ENCODE assay signal across 27 mouse cellular contexts in genomic region chr1:66922929-66923444, GRCm38 (mm10). TPM values are rescaled to one million over a fixed set of nuclear protein-coding genes. Genes with fewer than 3 reads are reported as not detected.
DNase-seq lines count a peak whose midpoint lies in the region; ATAC-seq and TF ChIP-seq lines count a peak whose summit lies in the region.
"Had no signal": no experiment of that assay in that cellular context is flagged by ENCODE, and none has a peak within 500 bp of the region (broad histone marks: within the 10 kb centered on the region; RNA-seq: fewer than 3 reads in every experiment).

No protein-coding gene starts in this region.

- H3K4me2 ChIP-seq in stomach, embryonic 15.5 days = no peak overlapping the region
- H3K4me2 ChIP-seq in stomach, postnatal 0 days (replicated peaks; ENCODE audit: low read depth) = no peak overlapping the region
- H3K4me2 ChIP-seq: forebrain, embryonic 13.5 days; heart, embryonic 12.5 days; heart, embryonic 15.5 days; hindbrain, embryonic 14.5 days had no signal

- no peak overlapping the region for H3K9ac ChIP-seq in stomach, embryonic 15.5 days
- H3K9ac ChIP-seq in stomach, postnatal 0 days (ENCODE audit: low read length) = no peak overlapping the region
- H3K9ac ChIP-seq: forebrain, embryonic 13.5 days; heart, embryonic 12.5 days; heart, embryonic 15.5 days; hindbrain, embryonic 14.5 days had no signal

- WGBS in stomach, embryonic 15.5 days = 55% methylated on average over 4 of the region's 4 CpGs
- 53% methylated on average over 4 of the region's 4 CpGs for WGBS in stomach, postnatal 0 days

- no peak overlapping the region for H3K4me3 ChIP-seq in gastrocnemius, adult 2 months
- no peak overlapping the region for H3K4me3 ChIP-seq in stomach, embryonic 15.5 days (replicated peaks)
- no peak overlapping the region for H3K4me3 ChIP-seq in stomach, postnatal 0 days (ENCODE audit: low read depth, low read length)
- H3K4me3 ChIP-seq: forebrain, embryonic 10.5 days; forebrain, embryonic 13.5 days; heart, embryonic 12.5 days; heart, embryonic 15.5 days; hindbrain, embryonic 10.5 days had no signal

- no peaks in the 10 kb centered on the region for H3K27me3 ChIP-seq in stomach, embryonic 15.5 days (replicated peaks)
- no peaks in the 10 kb centered on the region for H3K27me3 ChIP-seq in stomach, postnatal 0 days (ENCODE audit: control insufficient read depth, insufficient read depth, low read length)
- H3K27me3 ChIP-seq: CH12.LX; forebrain, embryonic 13.5 days; heart, embryonic 12.5 days; heart, embryonic 15.5 days had no signal

- TF ChIP-seq EP300 in stomach, postnatal 0 days (optimal IDR thresholded peaks at IDR 0.05) = no peak

- no peak for TF ChIP-seq CTCF in gastrocnemius, adult 2 months (IDR thresholded peaks at IDR 0.05)
- no peak for TF ChIP-seq CTCF in stomach, postnatal 0 days (IDR thresholded peaks at IDR 0.05; ENCODE audit: low read depth)

- H3K27ac ChIP-seq in gastrocnemius, adult 2 months = peak overlapping the region; percentile 81
- no peak overlapping the region for H3K27ac ChIP-seq in stomach, embryonic 15.5 days
- H3K27ac ChIP-seq in stomach, postnatal 0 days (replicated peaks) = no peak overlapping the region
- H3K27ac ChIP-seq: forebrain, embryonic 10.5 days; forebrain, embryonic 13.5 days; heart, embryonic 15.5 days; hindbrain, embryonic 10.5 days; hindbrain, embryonic 14.5 days; hindbrain, postnatal 0 days had no signal

- no peak for DNase-seq in gastrocnemius, adult 2 months
- DNase-seq in gastrocnemius, postnatal 10 days = no peak
- no peak for DNase-seq in stomach, postnatal 0 days (ENCODE audit: low spot score)
- peak; percentile 82 for DNase-seq in skeletal muscle tissue, adult 2 months (ENCODE audit: low read depth, low spot score)
- no peak for DNase-seq in lung, postnatal 25 days (ENCODE audit: low spot score)
- DNase-seq in kidney, adult 9 months = no peak
- DNase-seq: adrenal gland, postnatal 25 days; B cell, adult 2 months; cerebellum, adult 18-20 months; cerebellum, adult 9-10 months; cerebellum, postnatal 14 days; gastrocnemius, postnatal 25 days; heart, adult 18-20 months; heart, postnatal 10 days; heart, postnatal 36 days had no signal

- intact Hi-C loops in gastrocnemius, adult 2 months (cut with DNase I) = no loop called here

- ATAC-seq in stomach, embryonic 15.5 days (ENCODE audit: insufficient read depth, low FRiP score, low read depth) = 0 out of 2 replicates have a peak, but pooled peaks have one; percentile 39
- no peak for ATAC-seq in stomach, postnatal 0 days (ENCODE audit: low FRiP score, low TSS enrichment)
- ATAC-seq: forebrain, embryonic 13.5 days; forebrain, embryonic 16.5 days; hindbrain, postnatal 0 days; Patski had no signal

- no peaks in the 10 kb centered on the region for H3K9me3 ChIP-seq in stomach, embryonic 15.5 days
- no peaks in the 10 kb centered on the region for H3K9me3 ChIP-seq in stomach, postnatal 0 days (ENCODE audit: control insufficient read depth, low read length)
- H3K9me3 ChIP-seq: forebrain, embryonic 10.5 days; forebrain, embryonic 13.5 days; G1E; heart, embryonic 12.5 days; heart, embryonic 15.5 days; hindbrain, embryonic 10.5 days had no signal

- no peaks in the 10 kb centered on the region for H3K36me3 ChIP-seq in stomach, embryonic 15.5 days
- no peaks in the 10 kb centered on the region for H3K36me3 ChIP-seq in stomach, postnatal 0 days (ENCODE audit: control insufficient read depth, insufficient read depth, low read length)
- H3K36me3 ChIP-seq: forebrain, embryonic 10.5 days; G1E; heart, embryonic 12.5 days; heart, embryonic 15.5 days; hindbrain, embryonic 10.5 days had no signal

- no peaks in the 10 kb centered on the region for H3K4me1 ChIP-seq in stomach, embryonic 15.5 days
- H3K4me1 ChIP-seq in stomach, postnatal 0 days (replicated peaks; ENCODE audit: control insufficient read depth, insufficient read depth) = no peaks in the 10 kb centered on the region
- H3K4me1 ChIP-seq: forebrain, embryonic 10.5 days; forebrain, embryonic 13.5 days; heart, embryonic 12.5 days; heart, embryonic 15.5 days; hindbrain, embryonic 10.5 days had no signal

RNA-seq across cellular contexts. Expression of gene Myl1, which starts 22.2 kb away (rescaled TPM):
- total RNA-seq in gastrocnemius, adult 2 months (2021) = over 10,000 TPM; 14,696 to 24,668 TPM
- total RNA-seq in gastrocnemius, postnatal 10 days (2021) = over 10,000 TPM; 26,825 to 29,046 TPM
- polyA plus RNA-seq in stomach, embryonic 15.5 days (2015; fragmentation: Nextera tagmentation; extraction: Ambion mirVana) = 13.4 and 26.5 TPM in 2 replicates
- 10.3 and 12.7 TPM in 2 replicates for polyA plus RNA-seq in stomach, postnatal 0 days (2015; fragmentation: Nextera tagmentation; extraction: Ambion mirVana)
- total RNA-seq: CH12.LX had no signal
- polyA plus RNA-seq: G1E, Patski had no signal

RNA-seq across cellular contexts. Expression of gene Acadl, which starts 59.9 kb away (rescaled TPM):
- 100 to 1,000 TPM; 186 to 398 TPM for total RNA-seq in gastrocnemius, adult 2 months (2021)
- total RNA-seq in gastrocnemius, postnatal 10 days (2021) = 100 to 1,000 TPM; 339 to 357 TPM
- 163 and 172 TPM in 2 replicates for polyA plus RNA-seq in stomach, embryonic 15.5 days (2015; fragmentation: Nextera tagmentation; extraction: Ambion mirVana)
- polyA plus RNA-seq in stomach, postnatal 0 days (2015; fragmentation: Nextera tagmentation; extraction: Ambion mirVana) = 217 and 232 TPM in 2 replicates
